Mouse (Mus musculus) large intestine, adult 2 months (tissue): ENCODE data around the gene Spocd1. TPM values are rescaled to one million over a fixed set of nuclear protein-coding genes. Genes with fewer than 3 reads are reported as not detected.

Experiments
- DNase-seq: peaks from one replicate; pipeline ENCODE4 v3.0.0-alpha.2; 2012; ENCODE audit warnings: low read depth, low spot score
- WGBS: fragments of 180-500 bp; shearing (Covaris S2); methylation state at CpG from one replicate; pipeline ENCODE4 v1.1.7; 2018; 5-methylcytosine and 5-hydroxymethylcytosine counted together
- polyA plus RNA-seq: library from polyadenylated mRNA; depleted of rRNA; stranded (reverse); fragments of >200 nt; gene quantifications from 2 replicates; pipeline ENCODE4 v1.2.3, GENCODE M21; 2012

Spocd1 gene
- polyA plus RNA-seq, 1 experiment, result not detected

DNA sequence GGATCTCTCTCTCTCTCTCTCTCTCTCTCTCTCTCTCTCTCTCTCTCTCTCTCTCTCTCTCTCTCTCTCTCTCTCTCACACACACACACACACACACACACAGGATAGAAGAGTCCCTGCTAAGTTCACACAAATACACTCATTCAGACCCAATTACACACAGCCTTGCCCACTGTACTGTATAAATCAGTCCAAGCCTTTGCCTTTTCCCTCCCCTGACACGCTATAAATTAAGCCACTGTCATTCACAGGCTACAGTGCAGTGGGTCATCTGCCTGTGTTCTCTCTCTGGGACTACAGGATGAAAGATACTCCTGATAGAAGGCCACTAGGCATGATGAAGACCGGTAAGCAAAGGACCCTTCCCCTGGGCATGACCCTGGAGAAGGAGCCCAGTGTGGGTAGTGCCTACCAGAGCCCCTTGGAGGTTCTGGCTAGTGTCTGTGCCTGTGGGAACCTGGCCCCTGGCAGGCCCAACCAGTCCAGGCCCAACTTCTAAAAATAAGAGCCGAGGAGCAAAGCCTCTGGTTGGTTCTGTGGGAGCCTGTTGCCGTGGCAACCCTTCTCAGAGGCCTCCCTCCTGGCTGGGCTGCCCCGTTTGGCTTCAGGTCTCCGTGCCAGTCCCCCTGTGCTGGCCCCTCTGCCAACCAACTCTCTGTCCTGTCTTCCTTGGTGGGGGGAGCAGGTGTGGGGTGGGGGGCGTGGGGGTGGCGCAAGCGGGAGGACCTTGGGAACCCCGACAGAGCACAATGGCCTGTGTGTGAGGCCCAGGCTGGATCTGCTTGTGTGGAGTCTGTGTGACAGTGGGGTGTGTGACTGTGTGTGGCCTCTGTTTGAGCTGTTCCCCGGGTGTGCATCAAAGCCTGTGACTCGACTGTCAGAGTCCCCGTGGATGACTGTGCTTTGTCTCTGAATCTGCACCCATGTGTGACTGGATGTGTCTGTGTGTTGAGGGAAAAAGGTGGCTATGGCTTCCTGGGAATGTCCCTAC lies 38.3 kb downstream of the Spocd1 start:
- DNase-seq, result no peak
- 54% methylated on average over 13 of the region's 13 CpGs for WGBS

DNA sequence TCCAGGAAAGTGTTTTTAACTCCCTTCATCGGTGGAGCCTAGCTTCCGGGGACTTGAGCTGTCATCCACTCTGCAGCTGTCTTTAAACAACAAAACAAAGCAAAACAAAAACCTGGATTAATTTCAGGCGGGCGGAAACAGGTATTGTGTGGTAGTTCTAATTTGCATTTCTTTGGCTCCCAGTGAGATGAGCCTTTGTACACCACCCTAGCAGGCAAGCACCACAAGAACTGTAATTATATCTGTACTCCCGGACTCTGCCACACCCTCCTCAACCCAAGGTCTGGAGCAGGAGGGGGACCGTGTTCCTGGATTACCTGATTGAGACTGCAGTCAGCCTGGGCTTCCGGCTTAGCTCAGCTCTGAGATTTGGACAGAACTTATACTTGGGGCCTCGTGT lies 41.1 kb downstream of the Spocd1 start:
- DNase-seq, result no peak
- 44% methylated on average over 8 of the region's 8 CpGs for WGBS

DNA sequence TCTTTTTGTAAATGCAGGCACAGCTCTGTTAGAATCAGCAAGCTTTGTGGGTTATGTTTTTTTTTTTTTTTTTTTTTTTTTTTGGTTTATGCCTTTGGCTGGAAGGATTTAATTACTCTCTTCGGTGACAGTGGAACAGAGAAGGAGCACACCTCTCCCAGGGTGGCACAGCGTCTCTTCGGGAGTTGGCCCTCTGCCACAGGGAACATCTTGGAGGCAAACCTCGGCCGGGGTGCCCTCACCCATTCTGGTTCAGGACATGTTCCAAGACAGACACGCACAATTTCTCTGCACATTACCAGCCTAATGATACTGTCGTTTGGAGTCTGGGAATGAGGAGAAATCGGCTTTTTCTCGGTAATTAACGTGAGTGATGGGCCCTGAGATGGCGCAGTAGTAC lies 41.8 kb downstream of the Spocd1 start:
- DNase-seq, result no peak
- 79% methylated on average over 11 of the region's 11 CpGs for WGBS

DNA sequence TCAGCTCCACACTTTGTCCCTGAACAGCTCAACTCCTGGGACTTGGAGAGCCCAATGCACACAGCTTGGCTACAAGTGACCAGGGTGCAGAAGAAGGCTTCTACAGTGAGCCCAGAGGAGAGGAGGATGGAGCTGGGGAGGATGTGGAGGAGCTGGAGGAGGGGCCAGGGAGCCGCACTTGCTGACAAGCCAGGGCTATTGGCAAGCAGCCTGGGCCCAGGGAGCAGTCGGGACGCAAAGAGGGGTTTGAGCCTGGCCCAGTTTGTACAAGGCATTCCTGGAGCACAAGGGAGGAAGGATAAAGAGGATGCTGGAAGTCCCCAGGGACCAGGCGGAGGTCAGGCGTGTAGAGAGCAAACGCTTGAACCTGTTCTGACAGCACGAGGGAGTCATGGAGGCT lies 42.9 kb downstream of the Spocd1 start:
- 25% methylated on average over 7 of the region's 7 CpGs for WGBS

DNA sequence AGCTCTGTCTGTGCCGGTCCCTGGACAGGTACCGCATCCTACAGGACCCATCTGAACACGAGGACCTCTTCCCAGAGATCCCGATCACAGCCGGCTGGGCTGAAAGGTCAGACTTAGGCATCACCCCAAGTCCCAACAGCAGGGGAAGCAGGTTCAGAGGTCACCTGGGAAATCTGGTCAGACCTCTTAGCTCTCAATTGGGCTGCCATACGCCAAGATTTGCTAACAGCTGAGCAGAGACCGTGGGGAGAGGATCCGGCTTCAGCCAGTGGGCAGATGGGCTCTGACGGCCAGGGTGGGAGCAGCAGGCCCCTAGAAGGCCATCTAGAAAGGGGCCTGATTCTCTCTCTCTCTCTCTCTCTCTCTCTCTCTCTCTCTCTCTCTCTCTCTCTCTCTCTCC lies 45.2 kb downstream of the Spocd1 start:
- no peak for DNase-seq
- 60% methylated on average over 9 of the region's 9 CpGs for WGBS

More for the DNA sequence above, 42.9 kb downstream of the Spocd1 start:
- DNase-seq, result no peak

DNA sequence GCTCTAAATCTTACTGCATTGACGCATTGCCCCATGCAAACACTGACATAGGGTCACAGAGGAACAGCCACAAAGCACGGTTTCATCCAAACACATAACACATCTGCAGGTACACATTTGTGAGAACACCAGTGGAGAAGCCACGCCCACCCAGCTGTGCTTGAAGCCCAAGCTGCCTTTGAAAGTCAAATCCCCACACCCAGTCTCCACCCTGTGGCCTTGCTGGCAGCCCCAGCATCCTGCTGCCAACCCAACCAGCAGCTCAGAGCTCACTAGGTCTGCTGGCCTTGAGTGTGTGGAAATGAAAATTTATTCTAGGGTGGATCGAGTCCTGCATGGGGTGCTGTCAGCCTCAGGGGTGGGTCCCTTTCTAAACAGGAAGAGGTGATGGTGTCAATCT lies 48.2 kb downstream of the Spocd1 start:
- 43% methylated on average over 4 of the region's 4 CpGs for WGBS
- DNase-seq, result no peak

DNA sequence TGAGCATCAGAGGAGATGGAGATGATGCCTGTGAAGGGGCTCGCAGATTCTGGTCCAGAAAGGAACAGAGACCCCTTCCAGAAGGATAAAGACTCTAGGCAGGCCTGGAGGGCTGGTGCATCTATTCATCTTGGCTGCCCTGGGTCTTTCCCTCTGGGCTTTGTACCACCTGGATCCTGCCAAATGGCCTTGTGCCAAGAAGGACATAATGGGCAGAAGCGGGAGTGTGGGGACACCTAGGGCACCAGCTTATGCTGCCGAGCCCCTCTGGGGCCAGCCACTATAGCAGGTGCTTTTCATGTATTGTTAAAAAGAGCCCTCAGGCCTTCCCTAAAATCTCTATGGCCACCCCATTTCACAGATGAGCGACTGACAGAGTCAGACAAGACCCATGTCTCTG lies 49.2 kb downstream of the Spocd1 start:
- 57% methylated on average over 4 of the region's 4 CpGs for WGBS
- DNase-seq, result no peak

DNA sequence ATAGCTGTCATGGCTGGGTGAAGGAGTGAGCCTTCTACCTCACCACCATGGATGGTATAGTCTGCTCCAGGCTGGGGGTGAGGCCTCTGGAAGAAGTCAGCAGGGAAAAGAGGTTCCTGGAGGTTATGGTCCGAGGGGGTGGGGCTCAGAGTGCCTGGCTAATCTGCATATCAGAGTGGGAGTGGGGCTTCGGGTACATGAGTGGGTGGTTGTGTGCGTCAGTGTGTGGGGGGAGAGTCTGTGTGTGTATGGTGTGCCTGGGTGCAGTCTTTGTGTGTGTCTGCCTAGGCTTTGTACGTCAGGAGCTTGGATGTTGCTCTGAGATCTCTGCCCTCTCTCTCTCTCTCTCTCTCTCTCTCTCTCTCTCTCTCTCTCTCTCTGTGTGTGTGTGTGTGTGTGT lies 49.9 kb downstream of the Spocd1 start:
- WGBS, result 72% methylated on average over 4 of the region's 4 CpGs
- DNase-seq, result no peak

DNA sequence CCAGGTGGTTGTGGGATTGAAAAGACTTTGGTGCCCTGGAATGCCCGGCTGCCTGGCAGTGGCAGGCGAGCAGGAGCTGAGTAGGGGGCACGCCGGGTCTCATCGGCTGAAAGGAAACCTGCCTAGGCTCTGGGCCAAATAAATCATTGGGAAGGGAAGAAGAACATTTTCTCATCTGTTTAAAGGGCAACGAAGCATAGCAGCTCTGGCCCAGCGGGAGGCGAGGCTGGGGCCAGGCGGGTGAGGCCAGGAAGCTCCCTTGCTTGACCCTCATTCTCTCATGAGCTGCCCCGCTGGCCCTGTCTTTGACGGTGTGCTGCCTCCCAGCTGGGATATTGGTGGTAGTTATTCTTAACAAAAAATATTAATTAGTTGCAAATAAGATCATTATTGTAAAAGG lies 52.6 kb downstream of the Spocd1 start:
- DNase-seq, result no peak
- WGBS, result 73% methylated on average over 11 of the region's 11 CpGs

DNA sequence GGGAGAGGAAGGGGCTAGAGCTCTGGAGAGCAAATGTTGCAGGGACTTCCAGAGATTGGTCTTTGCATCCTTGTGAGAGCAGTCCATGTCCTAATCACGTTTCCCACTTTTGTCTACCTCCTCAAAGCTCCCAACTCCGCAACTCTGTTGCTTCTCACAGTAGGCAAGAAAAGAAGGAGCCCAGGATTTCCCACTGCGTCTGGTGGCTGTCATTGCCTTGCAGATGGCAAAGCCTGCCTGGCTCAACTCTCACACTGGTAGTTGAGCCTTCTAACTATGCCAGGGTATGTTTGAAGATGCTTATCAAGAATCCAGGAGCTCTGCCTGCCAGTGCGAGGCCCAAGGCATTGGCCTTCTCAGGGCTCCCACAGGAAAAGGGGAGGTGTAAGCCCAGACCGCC lies 54.0 kb downstream of the Spocd1 start:
- 48% methylated on average over 5 of the region's 5 CpGs for WGBS

DNA sequence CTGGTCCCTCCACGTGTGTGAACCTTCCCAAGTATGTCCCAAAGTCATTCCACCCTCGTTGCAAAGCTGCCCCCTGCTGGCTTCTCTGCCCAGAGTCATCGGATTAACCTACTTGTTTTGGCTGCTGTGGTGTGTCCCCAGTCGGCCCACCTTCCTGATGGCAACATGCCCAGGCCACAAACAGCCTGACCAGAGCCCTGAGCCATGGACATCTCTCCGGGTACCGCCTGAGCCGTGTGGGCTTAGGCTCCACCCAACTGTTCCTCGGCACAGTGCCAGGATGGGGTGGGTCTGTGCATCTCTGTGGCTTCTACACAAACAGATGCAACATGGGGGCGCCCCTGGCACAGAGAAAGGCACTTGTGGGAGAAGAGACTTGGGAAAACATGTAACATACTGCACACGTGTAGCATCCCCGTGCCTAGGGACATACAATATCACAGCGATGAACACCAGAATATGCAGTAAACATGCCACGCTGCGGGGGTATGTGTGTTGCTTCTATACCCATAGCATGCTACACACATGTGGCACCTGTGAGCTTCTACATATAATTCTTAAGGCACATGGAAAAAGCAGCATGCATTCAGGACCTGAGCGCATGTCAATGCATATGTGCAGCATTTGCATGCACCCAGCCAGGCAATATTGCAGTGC lies 54.8 kb downstream of the Spocd1 start:
- WGBS, result 4% methylated on average over 15 of the region's 15 CpGs
- no peak for DNase-seq

More for the DNA sequence above, 54.0 kb downstream of the Spocd1 start:
- DNase-seq, result no peak

DNA sequence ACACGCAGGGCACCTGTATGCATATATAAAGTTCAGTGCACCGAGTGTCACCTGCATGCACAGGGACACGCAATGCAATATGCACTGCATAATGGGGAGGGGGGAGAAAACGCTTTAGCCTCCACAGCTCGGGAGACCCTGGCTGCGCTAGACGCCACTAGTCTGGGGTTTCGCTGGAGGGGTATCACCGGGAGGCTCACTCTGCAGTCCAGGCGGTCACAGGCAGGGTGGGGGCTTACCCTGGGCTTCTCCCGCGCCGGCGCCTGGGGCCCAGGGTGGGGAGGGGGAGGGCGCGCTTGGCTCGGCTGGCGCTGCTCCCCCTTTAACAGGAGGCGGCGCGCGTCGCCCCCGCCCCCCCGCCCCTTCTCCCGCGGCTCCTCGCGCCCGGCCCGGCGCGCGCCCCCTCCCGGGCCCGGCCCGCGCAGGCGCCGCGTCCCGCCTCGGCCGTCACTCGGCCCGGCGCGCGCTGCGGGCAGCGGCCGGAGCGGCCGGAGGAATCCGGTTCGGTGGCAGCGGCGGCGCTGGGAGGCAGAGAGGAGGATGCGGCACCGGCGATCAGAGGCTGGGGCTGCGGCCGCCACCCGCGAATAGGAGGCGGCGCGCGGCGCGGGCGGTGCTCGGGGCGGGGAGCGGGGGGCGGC lies 55.5 kb downstream of the Spocd1 start, which contains the start of gene Adgrb2:
Gene Adgrb2, plus strand, starts transcription at position 450 of the 641 bp plus-strand sequence.
- WGBS, result 1% methylated on average over 67 of the region's 77 CpGs
- no peak for DNase-seq

DNA sequence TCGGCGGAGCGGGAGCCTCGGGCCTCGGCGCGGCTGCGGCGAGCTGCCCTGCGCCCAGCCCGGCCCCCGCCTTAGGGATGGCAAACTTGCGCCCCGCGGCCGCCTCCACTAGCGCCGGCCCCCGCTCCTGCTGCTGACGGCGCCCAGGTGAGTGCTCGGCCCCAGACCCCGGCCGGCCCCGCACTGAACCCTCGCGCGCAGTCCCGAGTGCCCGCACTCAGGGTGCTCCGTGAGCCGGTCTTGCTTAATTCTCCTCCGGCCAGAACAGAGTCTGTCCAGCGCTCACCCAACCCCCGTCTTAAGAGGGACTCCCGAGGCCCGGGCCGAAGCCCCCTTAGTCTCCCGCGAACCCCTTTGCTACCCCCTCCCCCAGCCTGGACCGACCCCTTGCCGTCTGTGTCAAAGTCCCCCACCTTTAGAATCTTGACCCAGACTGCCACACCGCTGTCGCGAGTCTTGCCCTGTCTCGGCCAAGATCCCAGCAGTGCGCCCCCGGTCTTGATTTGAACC lies 56.2 kb downstream of the Spocd1 start:
- DNase-seq, result no peak
- under 1% methylated on average over 33 of the region's 48 CpGs for WGBS

DNA sequence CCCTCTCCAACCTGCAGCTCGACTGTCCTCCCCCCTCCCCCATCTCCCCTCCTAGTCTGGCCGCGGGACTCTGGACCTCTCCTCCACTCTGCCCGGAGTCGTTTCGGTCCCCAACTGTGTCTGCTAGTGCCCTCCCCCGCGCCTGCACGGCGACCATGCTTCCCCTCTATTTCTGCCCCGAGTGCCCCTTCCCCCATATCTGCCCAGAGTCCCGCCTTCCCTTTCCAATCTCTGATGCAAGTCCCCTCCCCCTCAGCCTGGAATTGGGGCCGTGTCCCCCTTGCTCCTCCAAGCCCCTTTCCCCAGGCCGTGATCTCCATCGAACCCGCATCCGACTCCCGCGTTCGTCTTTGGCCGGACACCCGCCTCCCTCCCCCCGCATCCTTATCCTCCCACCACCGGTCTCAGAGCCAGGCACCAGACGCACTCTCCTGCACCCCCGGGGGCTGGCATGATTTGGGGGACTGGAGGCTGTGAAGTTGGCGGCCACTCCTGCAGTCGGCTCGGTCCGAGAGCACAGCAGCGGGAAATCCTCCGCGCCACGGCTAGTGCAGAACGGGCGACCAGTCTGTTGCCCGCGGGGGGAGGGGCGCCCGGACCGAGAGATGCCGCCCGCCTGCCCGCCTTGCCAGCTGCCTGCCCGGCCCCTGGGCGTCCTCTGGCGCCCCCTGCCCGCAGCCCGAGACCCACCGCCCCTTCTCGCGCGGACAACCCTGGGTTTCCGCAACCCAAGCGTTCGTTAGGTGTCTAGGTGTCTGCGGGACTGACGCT lies 56.8 kb downstream of the Spocd1 start:
- DNase-seq, result no peak

DNA sequence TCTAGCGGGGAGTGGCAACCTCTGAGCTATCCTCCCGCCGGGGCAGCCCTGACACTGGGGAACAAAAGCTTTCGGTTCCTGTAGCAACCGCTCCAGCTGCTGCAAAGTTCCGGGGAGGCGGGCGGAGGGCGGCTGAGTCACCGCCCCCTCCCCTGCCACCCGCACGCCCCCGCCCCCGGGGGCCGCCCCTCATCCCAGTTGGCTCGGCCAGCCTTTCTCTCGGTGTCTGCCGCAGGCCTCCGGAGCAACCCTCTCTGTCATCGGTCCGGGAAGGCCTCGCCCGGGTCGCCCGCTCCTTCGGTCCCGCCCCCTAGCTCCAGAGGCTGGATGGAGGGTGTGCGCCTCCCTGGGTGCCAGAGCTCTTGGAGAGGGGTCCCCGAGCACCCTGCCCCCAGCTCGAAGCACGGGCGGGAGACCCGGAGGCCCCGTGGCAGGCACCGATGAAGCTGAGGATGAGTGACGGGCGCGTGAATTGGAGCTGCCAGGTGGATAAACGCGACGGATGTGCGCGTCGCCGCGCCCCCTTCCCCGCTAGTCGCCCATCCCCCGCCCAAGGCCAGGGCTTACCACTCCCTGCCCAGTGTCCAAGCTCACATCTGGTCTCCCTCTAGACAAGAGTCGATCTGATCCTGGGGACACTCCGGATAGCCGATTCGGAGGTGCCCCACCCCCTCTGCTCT lies 58.9 kb downstream of the Spocd1 start:
- 3% methylated on average over 53 of the region's 53 CpGs for WGBS
- DNase-seq, result no peak

More for the DNA sequence above, 56.8 kb downstream of the Spocd1 start:
- WGBS, result 4% methylated on average over 58 of the region's 58 CpGs

DNA sequence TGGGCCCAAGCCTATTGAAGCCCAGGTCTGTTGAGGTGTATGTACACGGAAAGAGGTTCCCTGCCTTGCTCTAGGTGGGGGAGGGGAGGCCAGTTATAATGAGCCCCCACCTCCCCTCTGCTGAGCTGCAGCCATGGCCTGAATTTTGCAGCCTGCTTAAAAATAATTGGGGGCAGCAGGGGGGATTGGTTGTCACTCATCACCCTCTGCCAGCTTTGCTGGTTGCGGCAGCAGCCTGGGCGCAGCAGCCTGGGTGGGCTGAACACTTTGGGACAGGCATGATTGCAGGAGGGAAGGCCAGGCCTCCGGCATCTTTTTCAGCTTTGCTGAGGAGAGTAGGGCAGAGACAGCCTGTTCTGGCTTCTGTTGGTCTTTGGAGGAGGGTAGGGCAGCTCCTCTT lies 60.9 kb downstream of the Spocd1 start:
- 89% methylated on average over 4 of the region's 4 CpGs for WGBS
- no peak for DNase-seq

DNA sequence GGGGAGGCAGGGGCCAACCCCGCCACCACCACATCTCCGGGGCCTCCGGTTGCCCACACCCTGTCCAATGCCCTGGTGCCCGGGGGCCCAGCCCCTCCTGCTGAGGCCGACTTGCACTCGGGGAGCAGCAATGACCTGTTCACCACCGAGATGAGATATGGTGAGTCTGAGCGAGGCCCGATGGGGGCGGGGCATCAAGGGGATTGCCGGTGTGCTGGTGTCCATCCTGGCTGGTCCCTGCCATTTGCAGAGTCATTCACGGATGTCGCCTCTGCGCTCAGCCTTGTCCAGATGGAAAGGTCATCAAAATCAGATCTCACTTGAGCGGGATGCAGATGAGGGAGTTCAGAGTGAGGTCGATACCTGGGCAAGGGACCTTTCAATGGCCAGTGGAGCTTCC lies 63.7 kb downstream of the Spocd1 start:
- no peak for DNase-seq
- 79% methylated on average over 16 of the region's 16 CpGs for whole genome bisulfite sequencing

DNA sequence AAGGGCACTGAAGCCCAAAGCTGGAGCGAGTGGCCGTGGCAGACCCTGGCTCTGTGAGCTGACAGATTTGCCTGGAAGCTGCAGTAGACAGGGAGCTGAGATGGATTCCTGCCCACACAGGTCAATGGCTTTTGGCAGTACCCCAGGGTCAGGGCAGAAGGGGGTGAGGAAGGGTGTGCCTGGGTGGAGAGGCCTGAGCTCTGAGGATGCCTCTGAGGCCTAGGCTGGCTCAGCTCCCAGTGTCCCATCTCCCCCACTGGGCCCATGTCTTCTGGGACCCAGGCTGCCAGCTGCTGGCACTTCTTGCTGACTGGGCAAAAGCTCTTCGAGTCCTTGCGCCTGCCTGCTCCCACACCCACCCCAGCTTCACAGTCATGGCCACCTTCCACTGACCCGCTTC lies 64.2 kb downstream of the Spocd1 start:
- WGBS, result 90% methylated on average over 5 of the region's 5 CpGs

More for the DNA sequence above, 64.2 kb downstream of the Spocd1 start:
- no peak for DNase-seq
